Comparison of ENCODE assay signal across 8 mouse cellular contexts in genomic region chr14:76951450-76951849, GRCm38 (mm10).
A peak's percentile ranks its signal among the peaks of the same experiment; 100 is the strongest.
DNase-seq lines count a peak whose midpoint lies in the region; ATAC-seq and TF ChIP-seq lines count a peak whose summit lies in the region.

No protein-coding gene starts in this region.

- intact Hi-C loops in left cerebral cortex, postnatal 10 days (cut with DNase I) = no loop called here

- no peaks in the 10 kb centered on the region for H3K9me3 ChIP-seq in hindbrain, embryonic 16.5 days (ENCODE audit: control insufficient read depth, low read length)
- no peaks in the 10 kb centered on the region for H3K9me3 ChIP-seq in hindbrain, embryonic 10.5 days

- 51% methylated on average over 4 of the region's 4 CpGs for WGBS in hindbrain, embryonic 16.5 days
- 77% methylated on average over 4 of the region's 4 CpGs for WGBS in hindbrain, embryonic 10.5 days
- 34% methylated on average over 4 of the region's 4 CpGs for WGBS in small intestine, adult 2 months

- H3K36me3 ChIP-seq in hindbrain, embryonic 16.5 days (ENCODE audit: control insufficient read depth, insufficient read depth, low read length) = no peaks in the 10 kb centered on the region
- H3K36me3 ChIP-seq in hindbrain, embryonic 10.5 days = no peaks in the 10 kb centered on the region
- H3K36me3 ChIP-seq in small intestine, adult 2 months (ENCODE audit: control insufficient read depth, insufficient read depth, low read length) = no peaks in the 10 kb centered on the region

- no peak overlapping the region for H3K27ac ChIP-seq in hindbrain, embryonic 16.5 days (ENCODE audit: low read depth, low read length)
- H3K27ac ChIP-seq in hindbrain, embryonic 10.5 days = no peak overlapping the region
- peak overlapping the region; percentile 12; the same call in 1 of the 2 replicates for H3K27ac ChIP-seq in small intestine, adult 2 months (ENCODE audit: insufficient read depth, low read depth, low read length)

- TF ChIP-seq CTCF in small intestine, adult 2 months (IDR thresholded peaks at IDR 0.05; ENCODE audit: extremely low read depth, insufficient read length, insufficient replicate concordance, low read depth, low read length) = no peak

- ATAC-seq in hindbrain, embryonic 16.5 days = 0 out of 2 replicates have a peak, but pooled peaks have one; percentile 48
- no peak for ATAC-seq in monocyte, adult 5-6 weeks (replicated peaks; ENCODE audit: insufficient number of reproducible peaks, low FRiP score, low TSS enrichment, poor library complexity, severe bottlenecking)
- ATAC-seq in megakaryocyte, adult 5-6 weeks (ENCODE audit: poor library complexity, severe bottlenecking) = no peak

- no peak for TF ChIP-seq POLR2A in small intestine, adult 2 months (IDR thresholded peaks at IDR 0.05; ENCODE audit: low read depth, low read length)

- peaks cover 8% of the 10 kb centered on the region; the same call in 1 of the 2 replicates for H3K4me1 ChIP-seq in hindbrain, embryonic 16.5 days (ENCODE audit: control insufficient read depth, insufficient read depth, low read depth, low read length)
- peaks cover 33% of the 10 kb centered on the region for H3K4me1 ChIP-seq in hindbrain, embryonic 10.5 days (replicated peaks)
- H3K4me1 ChIP-seq in small intestine, adult 2 months (ENCODE audit: control insufficient read depth, insufficient read depth, insufficient read length, low read length) = peaks cover 10% of the 10 kb centered on the region; the same call in 1 of the 2 replicates

- H3K4me3 ChIP-seq in hindbrain, embryonic 16.5 days (ENCODE audit: low read length) = no peak overlapping the region
- H3K4me3 ChIP-seq in hindbrain, embryonic 10.5 days = no peak overlapping the region
- no peak overlapping the region for H3K4me3 ChIP-seq in small intestine, adult 2 months (ENCODE audit: low read depth, low read length)

- DNase-seq in hindbrain, embryonic 10.5 days (ENCODE audit: low spot score) = no peak
- DNase-seq in adrenal gland, adult 18-20 months (ENCODE audit: low spot score in 2 of 2) = peak; percentile 43 to 46
- DNase-seq in gastrocnemius, postnatal 10 days = peak; percentile 50
- peak; percentile 35 to 54 for DNase-seq in left cerebral cortex, postnatal 10 days (ENCODE audit: extremely low spot score in 1 of 2, low spot score in 2 of 2)

- H3K9ac ChIP-seq in hindbrain, embryonic 16.5 days (ENCODE audit: low read depth, low read length) = no peak overlapping the region

- no peaks in the 10 kb centered on the region for H3K27me3 ChIP-seq in hindbrain, embryonic 16.5 days (replicated peaks; ENCODE audit: control insufficient read depth, insufficient read depth, low read length)
- no peaks in the 10 kb centered on the region for H3K27me3 ChIP-seq in hindbrain, embryonic 10.5 days (ENCODE audit: insufficient read depth, poor library complexity, severe bottlenecking)
- H3K27me3 ChIP-seq in small intestine, adult 2 months (ENCODE audit: control insufficient read depth, insufficient read depth, low read length) = no peaks in the 10 kb centered on the region

- H3K4me2 ChIP-seq in hindbrain, embryonic 16.5 days (ENCODE audit: low read length) = no peak overlapping the region
